Mouse (Mus musculus): ENCODE results near the gene Tmem169.

DNA sequence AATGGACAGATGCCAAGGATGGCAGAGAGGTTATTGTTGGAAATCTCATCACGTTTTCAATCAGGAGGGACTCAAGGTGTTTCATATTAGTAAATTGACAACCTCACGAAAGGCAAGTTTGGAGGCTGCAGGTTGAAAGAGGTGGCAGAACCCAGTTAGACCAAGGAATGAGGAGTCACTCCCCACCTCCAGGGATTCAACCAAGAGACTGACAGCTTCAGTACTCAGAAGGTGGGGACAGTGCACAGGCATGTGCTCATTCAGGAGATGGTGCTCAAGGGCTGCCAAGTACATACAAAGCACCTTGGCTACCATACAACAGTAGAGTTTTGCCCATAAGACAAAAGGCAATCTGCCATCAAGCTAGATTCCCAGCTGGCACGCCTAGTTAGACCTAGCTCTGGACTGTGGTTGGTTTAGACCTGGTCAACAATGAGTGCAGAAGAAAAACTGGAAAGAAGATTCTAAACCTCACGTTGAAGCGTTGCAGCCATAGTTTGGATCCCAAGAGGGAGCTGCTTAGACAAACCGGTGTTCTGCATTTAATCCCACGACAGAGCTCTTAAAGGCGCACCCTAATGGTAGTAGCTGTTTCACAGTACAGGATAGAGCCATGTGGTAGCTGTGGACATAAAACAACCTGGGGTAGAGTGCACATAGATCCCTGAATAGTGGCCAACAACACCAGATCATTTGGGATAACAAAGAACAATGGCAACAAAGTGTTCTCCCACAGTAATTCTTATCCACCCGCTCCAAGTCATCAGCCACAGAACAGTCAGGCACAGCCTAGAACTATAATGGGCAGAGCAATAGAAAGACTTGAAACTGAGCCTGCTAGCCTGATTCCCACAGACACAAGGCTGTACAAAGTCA, 27.6 kb upstream of the Tmem169 start:
- TF ChIP-seq FOSL1 (IDR thresholded peaks at IDR 0.05; ENCODE audit: insufficient read depth, low read length, poor library complexity, severe bottlenecking) (no peak), CTCF (IDR thresholded peaks at IDR 0.05; ENCODE audit: control insufficient read depth, insufficient read depth, insufficient read length) (no peak), MYOD1 (IDR thresholded peaks at IDR 0.05; ENCODE audit: control insufficient read depth, insufficient read length, low read depth) (no peak), MAX (IDR thresholded peaks at IDR 0.05) (no peak), USF1 (IDR thresholded peaks at IDR 0.05; ENCODE audit: low read depth) (no peak)

All from C2C12 (cell line).